Mouse (Mus musculus) myocyte (in vitro differentiated cells): Measurements from ENCODE around the gene Nup107.

Experiments
- E2F4 ChIP-seq: IDR thresholded peaks from one replicate; pipeline ENCODE4 v1.6.1; 2011; ENCODE audit warnings: mild to moderate bottlenecking, control low read depth, moderate library complexity; ENCODE audit not compliant: insufficient read depth
- MYOD1 ChIP-seq, 3 experiments: IDR thresholded peaks; one replicate each; pipeline ENCODE4 v1.6.1; 2011; ENCODE audit warnings: control low read depth in 2 of 3, low read depth in 2 of 3, mild to moderate bottlenecking in 2 of 3, moderate library complexity in 1 of 3; ENCODE audit not compliant: insufficient read length in 2 of 3, control insufficient read depth in 1 of 3

- TF ChIP-seq MYOD1 (IDR thresholded peaks at IDR 0.05; ENCODE audit: control insufficient read depth in 1 of 3, insufficient read length in 2 of 3, low read depth in 2 of 3) (no peak), E2F4 (no peak)
Observed at GRCm38 (mm10) chr10:117750529-117751281, 41.8 kb downstream of the Nup107 start.
